Mouse (Mus musculus): ENCODE data around the gene Lysmd1. TPM values are rescaled to one million over a fixed set of nuclear protein-coding genes. Genes with fewer than 3 reads are reported as not detected.

The Lysmd1 gene
- total RNA-seq, 2 experiments from 2014 or later: 5.4 to 6.2 TPM

- no peak for ATAC-seq (replicated peaks; ENCODE audit: low FRiP score, low TSS enrichment, poor library complexity, severe bottlenecking)
Measured at GRCm38 (mm10) chr3:95164840-95165239, 31.0 kb downstream of the Lysmd1 start.

- no peak for ATAC-seq (replicated peaks; ENCODE audit: low FRiP score, low TSS enrichment, poor library complexity, severe bottlenecking)
Measured at GRCm38 (mm10) chr3:95169996-95170395, 36.1 kb downstream of the Lysmd1 start.

- ATAC-seq (replicated peaks; ENCODE audit: low FRiP score, low TSS enrichment, poor library complexity, severe bottlenecking): no peak
Measured at GRCm38 (mm10) chr3:95171105-95171504, 37.2 kb downstream of the Lysmd1 start.

- ATAC-seq (replicated peaks; ENCODE audit: low FRiP score, low TSS enrichment, poor library complexity, severe bottlenecking): no peak
Measured at GRCm38 (mm10) chr3:95172526-95173255, 38.8 kb downstream of the Lysmd1 start.

DNA sequence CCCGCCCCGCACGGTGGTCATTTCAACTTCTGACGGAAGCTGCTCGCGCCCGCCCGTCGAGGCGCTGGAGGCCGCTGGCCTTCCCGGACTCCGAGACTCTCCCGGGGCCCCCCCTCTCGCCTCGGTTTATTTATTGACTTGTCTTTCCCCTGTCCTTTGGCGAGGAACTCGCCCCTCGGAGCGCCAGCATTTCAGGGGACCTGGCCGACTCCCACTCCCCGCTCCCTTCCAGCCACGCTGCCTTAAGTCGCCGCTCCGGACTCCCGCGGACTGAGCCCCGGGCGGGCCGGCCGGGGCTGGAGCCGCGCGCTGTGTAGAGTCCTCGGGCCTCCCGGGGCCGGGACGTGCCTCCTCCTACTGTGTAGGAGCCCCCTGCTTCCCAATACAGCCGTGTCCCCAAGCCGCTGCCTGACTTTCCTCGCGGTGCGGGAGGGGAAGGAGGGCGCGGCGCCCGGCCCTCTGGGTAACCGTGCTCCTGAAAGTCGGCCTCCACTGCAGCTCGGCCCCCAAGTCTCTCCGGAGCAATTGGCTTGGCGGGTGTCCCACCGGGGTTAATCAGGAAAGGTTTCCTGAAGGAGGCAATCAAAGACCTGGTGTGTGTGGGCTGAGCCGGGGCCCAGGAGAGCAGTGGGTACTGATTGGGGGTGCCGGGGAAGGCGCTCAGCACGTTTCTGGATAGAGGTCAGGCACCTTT is 39.5 kb downstream of the Lysmd1 start:
- peak; percentile 24; the same call in 1 of the 2 replicates for ATAC-seq (replicated peaks; ENCODE audit: low FRiP score, low TSS enrichment, poor library complexity, severe bottlenecking)

DNA sequence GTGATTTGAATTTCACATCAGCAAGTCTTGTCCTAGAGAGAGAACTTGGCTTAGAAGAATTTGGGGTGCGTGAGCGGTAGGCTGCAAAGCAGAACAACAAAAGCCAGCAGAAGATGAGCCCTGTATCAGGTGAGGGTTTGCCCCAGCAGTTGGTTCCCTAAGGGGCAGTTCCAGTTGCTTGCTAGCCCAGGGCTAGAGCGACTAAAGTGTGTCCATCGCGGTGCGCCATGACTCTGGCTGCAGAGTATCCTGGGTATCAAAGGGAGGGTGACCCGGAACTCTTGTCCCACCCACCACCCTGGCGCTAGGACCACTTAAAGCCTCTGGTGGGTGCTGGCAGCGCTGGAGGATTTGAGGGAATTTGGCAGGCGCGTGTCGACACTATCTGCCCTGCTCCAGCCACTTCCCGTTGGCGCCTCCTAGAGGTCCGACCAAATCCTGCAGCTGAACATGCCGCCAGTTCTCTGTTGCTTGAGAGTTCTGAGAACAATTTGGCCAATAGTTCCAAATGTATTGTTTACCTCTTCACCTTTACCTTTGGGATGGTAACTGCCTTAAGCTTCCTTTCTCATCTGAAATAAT is 40.2 kb downstream of the Lysmd1 start:
- peak; percentile 80 for ATAC-seq (replicated peaks; ENCODE audit: low FRiP score, low TSS enrichment, poor library complexity, severe bottlenecking)

- no peak for ATAC-seq (replicated peaks; ENCODE audit: low FRiP score, low TSS enrichment, poor library complexity, severe bottlenecking)
Measured at GRCm38 (mm10) chr3:95176500-95176899, 42.6 kb downstream of the Lysmd1 start.

- no peak for ATAC-seq (replicated peaks; ENCODE audit: low FRiP score, low TSS enrichment, poor library complexity, severe bottlenecking)
Measured at GRCm38 (mm10) chr3:95177583-95177982, 43.7 kb downstream of the Lysmd1 start.

DNA sequence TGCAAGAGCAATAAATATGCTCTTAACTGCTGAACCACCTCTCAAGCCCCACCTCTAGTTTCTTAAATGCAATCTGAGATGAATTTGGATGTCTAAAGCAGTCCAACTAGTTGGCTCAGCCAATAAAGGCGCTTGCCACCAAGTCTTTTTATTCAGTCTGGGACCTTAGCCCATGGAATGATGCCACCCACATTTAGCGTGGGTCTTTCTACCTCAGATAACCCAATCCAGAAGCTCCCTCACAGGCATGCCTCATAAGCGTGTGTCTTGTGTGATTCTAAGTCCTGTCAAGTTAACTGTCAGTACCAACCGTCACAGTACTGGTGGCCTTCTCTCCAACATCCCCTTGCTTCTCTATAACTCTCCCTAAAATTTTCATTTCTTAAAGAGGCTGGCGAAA is 45.1 kb downstream of the Lysmd1 start:
- ATAC-seq (replicated peaks; ENCODE audit: low FRiP score, low TSS enrichment, poor library complexity, severe bottlenecking): no peak

DNA sequence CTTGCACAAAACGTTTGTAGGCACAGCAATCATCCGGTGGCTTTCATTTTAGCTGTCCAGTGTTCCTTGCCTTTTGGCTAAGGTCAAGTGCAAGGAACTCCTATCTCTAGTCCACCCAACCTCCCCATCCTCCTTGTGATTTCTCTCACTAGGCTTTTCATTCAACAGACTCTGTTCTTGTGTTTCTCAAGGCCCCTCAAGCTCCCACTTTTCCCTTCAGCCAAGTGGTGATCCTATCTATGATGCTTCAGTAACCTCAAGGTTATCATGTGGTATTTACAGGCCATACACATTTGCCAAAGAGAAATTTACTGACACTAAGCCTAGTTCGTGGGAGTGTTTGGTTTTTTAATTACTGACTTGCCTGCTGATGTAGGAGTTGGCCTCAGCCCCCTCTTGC is 46.0 kb downstream of the Lysmd1 start:
- ATAC-seq (replicated peaks; ENCODE audit: low FRiP score, low TSS enrichment, poor library complexity, severe bottlenecking): no peak

DNA sequence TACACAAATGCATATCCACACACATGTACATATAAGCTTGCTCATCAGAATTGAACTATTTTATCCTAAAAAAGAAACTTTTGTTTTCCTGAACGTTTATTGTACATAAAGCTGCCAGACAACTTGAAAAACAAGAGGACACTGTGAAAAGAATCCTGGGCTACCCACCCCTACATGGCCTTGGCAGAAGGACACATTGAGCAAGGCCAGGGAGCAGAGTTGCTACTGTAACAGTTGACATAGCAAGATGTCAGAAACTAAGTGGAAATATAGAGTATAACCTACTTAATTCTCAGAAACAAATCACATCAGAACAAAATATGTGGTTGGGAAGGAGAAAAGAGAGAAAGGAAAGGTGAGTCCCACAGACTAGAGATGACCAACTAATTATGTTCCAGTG is 48.0 kb downstream of the Lysmd1 start:
- ATAC-seq (replicated peaks; ENCODE audit: low FRiP score, low TSS enrichment, poor library complexity, severe bottlenecking): no peak

DNA sequence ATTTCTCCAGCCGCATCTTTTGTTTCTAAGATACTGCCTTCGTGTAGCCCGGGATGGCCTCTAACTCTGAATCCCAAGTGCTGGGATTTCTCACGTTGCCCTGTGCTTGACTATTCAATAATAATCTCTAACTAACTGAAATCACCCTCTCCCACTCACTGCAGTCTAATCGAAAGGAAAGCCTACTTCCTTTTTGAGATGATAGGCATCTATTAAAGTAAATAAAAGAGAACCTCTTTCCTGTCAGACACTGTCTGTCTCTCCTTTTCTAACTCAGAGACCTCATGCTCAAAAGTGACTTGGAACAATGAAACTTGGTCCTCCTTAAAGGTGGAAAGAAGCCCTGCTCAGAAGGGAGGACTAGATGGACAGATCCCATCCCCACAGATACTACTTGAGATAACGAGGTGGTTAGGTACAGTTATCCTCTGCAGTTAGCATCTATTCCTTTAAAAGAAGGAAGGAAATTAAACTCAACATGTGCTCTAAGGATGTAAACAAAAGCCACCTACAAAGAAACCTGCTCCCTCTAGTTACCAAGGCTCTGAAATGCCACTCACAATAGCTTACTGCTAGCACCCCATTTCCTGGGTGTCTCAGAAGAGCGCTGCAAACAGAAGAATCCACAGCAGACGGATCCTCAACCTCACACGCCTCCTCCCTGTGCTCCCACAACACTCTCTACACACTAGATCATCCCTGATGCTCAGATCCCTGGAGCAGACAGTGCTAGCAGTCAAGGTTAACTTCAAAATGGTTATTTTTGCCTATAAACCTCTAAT is 51.1 kb downstream of the Lysmd1 start:
- no peak for ATAC-seq (replicated peaks; ENCODE audit: low FRiP score, low TSS enrichment, poor library complexity, severe bottlenecking)

GRCm38 (mm10) chr3:95186100-95186499 is 52.2 kb downstream of the Lysmd1 start:
- ATAC-seq (replicated peaks; ENCODE audit: low FRiP score, low TSS enrichment, poor library complexity, severe bottlenecking): no peak

GRCm38 (mm10) chr3:95186888-95187287 is 53.0 kb downstream of the Lysmd1 start:
- no peak for ATAC-seq (replicated peaks; ENCODE audit: low FRiP score, low TSS enrichment, poor library complexity, severe bottlenecking)

Other genes starting within 250 kb of the Lysmd1 start
- 427 and 467 TPM in 2 replicates for gene Psmb4, start 247.1 kb upstream of the Lysmd1 start, total RNA-seq (2014; fragmentation: Nextera tagmentation)
- gene Psmb4, start 247.1 kb upstream of the Lysmd1 start, total RNA-seq (2017): 212 and 218 TPM in 2 replicates
- 128 and 136 TPM in 2 replicates for gene Selenbp1, start 201.0 kb upstream of the Lysmd1 start, total RNA-seq (2014; fragmentation: Nextera tagmentation)
- gene Selenbp1, start 201.0 kb upstream of the Lysmd1 start, total RNA-seq (2017): 100 and 113 TPM in 2 replicates
- gene Rfx5, start 180.0 kb upstream of the Lysmd1 start, total RNA-seq (2014; fragmentation: Nextera tagmentation): 21.3 and 21.4 TPM in 2 replicates
- 15.1 and 19.0 TPM in 2 replicates for gene Rfx5, start 180.0 kb upstream of the Lysmd1 start, total RNA-seq (2017)
- 24.9 and 35.5 TPM in 2 replicates for gene Pi4kb, start 159.4 kb upstream of the Lysmd1 start, total RNA-seq (2014; fragmentation: Nextera tagmentation)
- 22.7 and 27.9 TPM in 2 replicates for gene Pi4kb, start 159.4 kb upstream of the Lysmd1 start, total RNA-seq (2017)
- gene Zfp687, start 118.6 kb upstream of the Lysmd1 start, total RNA-seq (2014; fragmentation: Nextera tagmentation): 16.8 and 25.9 TPM in 2 replicates
- gene Zfp687, start 118.6 kb upstream of the Lysmd1 start, total RNA-seq (2017): 13.0 and 42.4 TPM in 2 replicates
- 190 and 212 TPM in 2 replicates for gene Psmd4, start 91.5 kb upstream of the Lysmd1 start, total RNA-seq (2014; fragmentation: Nextera tagmentation)
- 336 and 456 TPM in 2 replicates for gene Psmd4, start 91.5 kb upstream of the Lysmd1 start, total RNA-seq (2017)
- 28.8 and 29.3 TPM in 2 replicates for gene Pip5k1a, start 27.2 kb upstream of the Lysmd1 start, total RNA-seq (2014; fragmentation: Nextera tagmentation)
- gene Pip5k1a, start 27.2 kb upstream of the Lysmd1 start, total RNA-seq (2017): 20.5 and 23.8 TPM in 2 replicates
- 62.9 and 64.1 TPM in 2 replicates for gene Vps72, start 23.1 kb upstream of the Lysmd1 start, total RNA-seq (2014; fragmentation: Nextera tagmentation)
- gene Vps72, start 23.1 kb upstream of the Lysmd1 start, total RNA-seq (2017): 105 and 121 TPM in 2 replicates
- gene Tmod4, start 9.6 kb upstream of the Lysmd1 start, total RNA-seq (2014; fragmentation: Nextera tagmentation): 2.4 and 5.1 TPM in 2 replicates
- 0.99 and 2.9 TPM in 2 replicates for gene Tmod4, start 9.6 kb upstream of the Lysmd1 start, total RNA-seq (2017)
- 59.1 and 86.0 TPM in 2 replicates for gene Scnm1, start 77 bp upstream of the Lysmd1 start, total RNA-seq (2014; fragmentation: Nextera tagmentation)
- 94.4 and 114 TPM in 2 replicates for gene Scnm1, start 77 bp upstream of the Lysmd1 start, total RNA-seq (2017)
- gene Tnfaip8l2, start 8.3 kb downstream of the Lysmd1 start, total RNA-seq (2014; fragmentation: Nextera tagmentation): 3.3 and 8.1 TPM in 2 replicates
- gene Tnfaip8l2, start 8.3 kb downstream of the Lysmd1 start, total RNA-seq (2017): 3.1 and 6.7 TPM in 2 replicates
- 0.27 TPM in 1 of 2 replicates, not detected in the other for gene Sema6c, start 26.4 kb downstream of the Lysmd1 start, total RNA-seq (2014; fragmentation: Nextera tagmentation)
- gene Sema6c, start 26.4 kb downstream of the Lysmd1 start, total RNA-seq (2017): 0.99 TPM in 1 of 2 replicates, not detected in the other
- 59.0 and 63.9 TPM in 2 replicates for gene Gabpb2, start 83.8 kb downstream of the Lysmd1 start, total RNA-seq (2014; fragmentation: Nextera tagmentation)
- 59.2 and 64.2 TPM in 2 replicates for gene Gabpb2, start 83.8 kb downstream of the Lysmd1 start, total RNA-seq (2017)
- 69.0 and 127 TPM in 2 replicates for gene Cdc42se1, start 94.6 kb downstream of the Lysmd1 start, total RNA-seq (2014; fragmentation: Nextera tagmentation)
- 49.5 and 59.1 TPM in 2 replicates for gene Cdc42se1, start 94.6 kb downstream of the Lysmd1 start, total RNA-seq (2017)
- 6.0 and 6.9 TPM in 2 replicates for gene Mllt11, start 98.1 kb downstream of the Lysmd1 start, total RNA-seq (2014; fragmentation: Nextera tagmentation)
- gene Mllt11, start 98.1 kb downstream of the Lysmd1 start, total RNA-seq (2017): 1.9 and 3.6 TPM in 2 replicates
- 0.92 and 2.5 TPM in 2 replicates for gene Gm128, start 107.5 kb downstream of the Lysmd1 start, total RNA-seq (2014; fragmentation: Nextera tagmentation)
- 0.27 TPM in 1 of 2 replicates, not detected in the other for gene Gm128, start 107.5 kb downstream of the Lysmd1 start, total RNA-seq (2017)
- gene Bnipl, start 117.1 kb downstream of the Lysmd1 start, total RNA-seq (2014; fragmentation: Nextera tagmentation): not detected in 2 replicates
- gene Bnipl, start 117.1 kb downstream of the Lysmd1 start, total RNA-seq (2017): not detected in 2 replicates
- 36.8 and 46.9 TPM in 2 replicates for gene Mindy1, start 147.3 kb downstream of the Lysmd1 start, total RNA-seq (2014; fragmentation: Nextera tagmentation)
- gene Mindy1, start 147.3 kb downstream of the Lysmd1 start, total RNA-seq (2017): 37.5 and 45.3 TPM in 2 replicates
- gene Prune1, start 148.0 kb downstream of the Lysmd1 start, total RNA-seq (2014; fragmentation: Nextera tagmentation): 20.2 and 24.8 TPM in 2 replicates
- 10.1 and 14.6 TPM in 2 replicates for gene Prune1, start 148.0 kb downstream of the Lysmd1 start, total RNA-seq (2017)
- gene Anxa9, start 173.1 kb downstream of the Lysmd1 start, total RNA-seq (2014; fragmentation: Nextera tagmentation): 25.5 and 35.5 TPM in 2 replicates
- gene Anxa9, start 173.1 kb downstream of the Lysmd1 start, total RNA-seq (2017): 15.6 and 16.7 TPM in 2 replicates
- 199 and 268 TPM in 2 replicates for gene Cers2, start 180.7 kb downstream of the Lysmd1 start, total RNA-seq (2014; fragmentation: Nextera tagmentation)
- 118 and 125 TPM in 2 replicates for gene Cers2, start 180.7 kb downstream of the Lysmd1 start, total RNA-seq (2017)
- 58.7 and 67.9 TPM in 2 replicates for gene Setdb1, start 223.1 kb downstream of the Lysmd1 start, total RNA-seq (2014; fragmentation: Nextera tagmentation)
- 44.1 and 46.5 TPM in 2 replicates for gene Setdb1, start 223.1 kb downstream of the Lysmd1 start, total RNA-seq (2017)

Measured in megakaryocyte-erythroid progenitor cell, adult 5-6 weeks (primary cell).